Mouse (Mus musculus) kidney, embryonic 14.5 days (tissue): ENCODE measurements around the gene Adgrl2. TPM values are rescaled to one million over a fixed set of nuclear protein-coding genes. Genes with fewer than 3 reads are reported as not detected.

ENCODE experiments used
- ATAC-seq: fragments of 200-750 bp; cut with Nextera tagmentation; 2 replicates; pipeline ENCODE4 v1.8.0; 2017; ENCODE audit warnings: moderate number of reproducible peaks, mild to moderate bottlenecking, moderate TSS enrichment, moderate library complexity; ENCODE audit not compliant: low FRiP score, low TSS enrichment
- H3K27ac ChIP-seq: fragments of 300-500 bp; sonication (generic); 2 replicates; pipeline ENCODE4 v1.5.1; 2014; ENCODE audit warnings: low read depth, mild to moderate bottlenecking, low read length, moderate library complexity, mixed read lengths
- H3K27me3 ChIP-seq: fragments of 300-500 bp; sonication (generic); 2 replicates; pipeline ENCODE4 v1.6.1; 2014; ENCODE audit warnings: mild to moderate bottlenecking, low read length; ENCODE audit not compliant: control insufficient read depth, insufficient read depth
- H3K36me3 ChIP-seq: fragments of 300-500 bp; sonication (generic); 2 replicates; pipeline ENCODE4 v1.6.1; 2014; ENCODE audit warnings: low read length, mixed read lengths; ENCODE audit not compliant: control insufficient read depth, insufficient read depth
- H3K4me1 ChIP-seq: fragments of 300-500 bp; sonication (generic); 2 replicates; pipeline ENCODE4 v1.6.1; 2014; ENCODE audit warnings: low read length, mixed read lengths; ENCODE audit not compliant: control insufficient read depth, insufficient read depth
- H3K4me2 ChIP-seq: fragments of 300-500 bp; sonication (generic); replicated peaks from 2 replicates; pipeline ENCODE4 v1.6.1; 2014; ENCODE audit warnings: low read depth, mild to moderate bottlenecking, low read length
- H3K4me3 ChIP-seq: fragments of 300-500 bp; sonication (generic); 2 replicates; pipeline ENCODE4 v1.5.1; 2014; ENCODE audit warnings: mild to moderate bottlenecking, low read length
- H3K9ac ChIP-seq: fragments of 300-500 bp; sonication (generic); 2 replicates; pipeline ENCODE4 v1.6.1; 2014; ENCODE audit warnings: low read depth, mild to moderate bottlenecking, low read length, moderate library complexity
- H3K9me3 ChIP-seq: fragments of 300-500 bp; sonication (generic); 2 replicates; pipeline ENCODE4 v1.6.1; 2016; ENCODE audit warnings: low read length; ENCODE audit not compliant: control insufficient read depth
- WGBS: fragments of 180-500 bp; shearing (Covaris S2); extraction: QIAGEN DNeasy Blood & Tissue Kit; methylation state at CpG from one replicate; pipeline ENCODE4 v1.1.7; 2014; 5-methylcytosine and 5-hydroxymethylcytosine counted together
- polyA plus RNA-seq: library from polyadenylated mRNA; unstranded; fragments of >200 nt; fragmentation: Nextera tagmentation; extraction: Ambion mirVana; gene quantifications from 2 replicates; pipeline ENCODE4 v1.2.1, GENCODE M21; 2014

Gene Adgrl2
- polyA plus RNA-seq, 1 experiment from 2014 or later: 105 TPM

DNA sequence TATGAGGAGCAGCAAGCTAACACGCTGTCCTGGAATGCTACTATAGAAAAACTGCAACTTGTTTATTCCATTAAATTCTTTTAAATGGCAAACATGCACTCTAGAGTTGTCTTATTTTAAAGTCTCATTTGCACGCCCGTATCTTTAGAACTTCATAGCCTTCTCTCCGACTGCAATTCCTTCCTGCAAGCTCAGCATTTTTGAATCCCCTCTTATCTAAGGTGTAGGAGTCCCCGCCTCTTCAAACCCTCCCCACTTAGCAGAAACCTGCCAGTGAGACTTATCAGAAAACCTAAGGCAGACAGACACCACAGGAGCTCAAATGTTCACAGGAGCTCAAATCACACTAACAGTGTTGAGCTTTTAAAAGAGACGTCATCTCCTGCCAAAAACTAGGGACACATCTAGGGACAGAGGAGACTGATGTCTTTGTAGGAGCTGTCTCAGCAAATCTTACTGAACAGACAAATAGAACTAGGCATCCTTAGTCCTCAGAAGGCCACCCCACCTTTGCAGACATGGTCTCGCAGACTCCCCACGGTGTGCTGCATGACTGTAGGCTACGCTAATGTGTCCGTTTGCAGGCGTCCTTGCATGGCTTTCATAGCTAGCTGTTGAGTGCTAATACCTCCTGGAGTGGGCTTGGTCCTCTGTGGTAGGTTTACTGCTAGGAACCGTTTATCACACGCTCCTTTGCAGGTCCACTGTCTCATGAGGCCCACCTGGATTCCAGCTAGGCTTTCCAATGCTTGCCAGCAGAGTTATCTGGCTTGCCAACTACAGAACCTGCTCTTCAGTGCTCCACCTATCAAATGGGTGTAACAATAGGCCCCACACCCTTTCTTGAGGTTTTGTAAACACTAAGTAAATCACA, 84.2 kb downstream of the Adgrl2 start:
- WGBS: 72% methylated on average over 13 of the region's 13 CpGs
- no peak overlapping the region for H3K4me2 ChIP-seq
- peaks cover 14% of the 10 kb centered on the region for H3K4me1 ChIP-seq
- H3K9me3 ChIP-seq: no peaks in the 10 kb centered on the region
- H3K27ac ChIP-seq: no peak overlapping the region
- no peaks in the 10 kb centered on the region for H3K36me3 ChIP-seq
- ATAC-seq: no peak
- no peaks in the 10 kb centered on the region for H3K27me3 ChIP-seq
- no peak overlapping the region for H3K4me3 ChIP-seq
- H3K9ac ChIP-seq: no peak overlapping the region

DNA sequence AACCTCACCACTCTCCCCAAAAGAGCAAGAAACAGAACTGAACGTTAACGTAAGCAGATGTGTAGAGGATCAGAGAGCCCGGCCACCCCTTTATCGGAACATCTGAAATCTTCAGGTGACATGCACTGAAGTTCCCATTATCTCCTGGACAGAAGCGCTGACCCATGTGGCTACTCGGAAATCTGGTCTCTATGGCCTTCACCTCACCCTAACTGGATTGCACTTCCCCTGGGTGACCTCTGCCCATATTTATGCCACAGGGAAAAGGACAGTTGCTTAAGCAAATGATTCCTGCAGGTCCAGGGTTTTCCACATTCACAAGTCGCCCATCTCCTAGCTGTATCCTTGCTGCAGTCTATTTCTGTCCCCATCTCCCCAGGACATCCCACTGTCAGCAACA, 84.9 kb downstream of the Adgrl2 start:
- Histone ChIP-seq H3K9me3 (no peaks in the 10 kb centered on the region), H3K4me1 (peaks cover 15% of the 10 kb centered on the region), H3K27ac (no peak overlapping the region), H3K27me3 (no peaks in the 10 kb centered on the region), H3K9ac (no peak overlapping the region), H3K36me3 (no peaks in the 10 kb centered on the region), H3K4me3 (no peak overlapping the region), H3K4me2 (no peak overlapping the region)
- 60% methylated on average over 7 of the region's 7 CpGs for WGBS
- ATAC-seq: no peak

DNA sequence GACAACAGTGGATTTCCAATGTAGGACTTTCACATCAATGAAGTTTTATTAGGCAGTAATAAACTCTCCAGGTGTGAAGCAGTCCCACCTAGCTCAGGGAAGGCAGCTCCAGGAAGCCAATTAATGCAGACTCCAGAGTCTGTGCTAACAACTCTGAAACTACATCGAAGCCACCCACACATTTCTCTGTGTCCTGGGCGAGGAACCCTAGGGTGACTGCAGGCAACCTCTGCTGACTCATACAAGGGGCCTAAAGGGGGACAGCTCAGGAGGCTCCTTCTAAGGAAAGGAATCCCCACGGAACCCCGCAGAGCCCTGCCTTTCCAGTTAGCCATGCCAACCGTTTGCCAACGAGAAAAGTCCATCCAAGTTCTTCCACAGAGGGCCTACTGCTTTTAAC, 90.5 kb downstream of the Adgrl2 start:
- H3K4me3 ChIP-seq: no peak overlapping the region
- no peaks in the 10 kb centered on the region; the same call in 1 of the 2 replicates for H3K36me3 ChIP-seq
- H3K4me2 ChIP-seq: no peak overlapping the region
- WGBS: 28% methylated on average over 6 of the region's 6 CpGs
- H3K27ac ChIP-seq: no peak overlapping the region
- ATAC-seq: no peak
- peaks cover 38% of the 10 kb centered on the region for H3K4me1 ChIP-seq
- no peaks in the 10 kb centered on the region for H3K27me3 ChIP-seq
- no peak overlapping the region for H3K9ac ChIP-seq
- H3K9me3 ChIP-seq: no peaks in the 10 kb centered on the region

DNA sequence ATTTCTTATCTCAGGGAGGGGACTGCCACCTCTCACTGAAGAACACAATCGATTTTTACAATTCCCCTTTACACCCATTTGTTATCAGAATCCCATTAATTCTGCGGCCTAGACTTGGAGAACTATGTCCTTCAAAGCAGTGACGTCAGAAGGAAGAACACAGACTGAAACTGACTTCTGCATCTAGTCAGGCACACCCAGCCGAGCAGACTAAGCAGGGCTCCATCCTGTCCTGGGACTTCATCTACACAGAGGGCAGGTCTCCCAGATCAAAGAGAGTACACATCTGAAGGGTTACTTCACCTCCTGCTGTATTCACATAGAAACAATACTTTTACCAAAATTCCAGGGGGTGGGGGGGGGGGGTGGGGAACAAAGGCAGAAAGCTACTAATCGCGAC, 90.9 kb downstream of the Adgrl2 start:
- no peaks in the 10 kb centered on the region for H3K9me3 ChIP-seq
- H3K9ac ChIP-seq: no peak overlapping the region
- no peak overlapping the region for H3K27ac ChIP-seq
- H3K27me3 ChIP-seq: no peaks in the 10 kb centered on the region
- H3K4me3 ChIP-seq: no peak overlapping the region
- H3K36me3 ChIP-seq: no peaks in the 10 kb centered on the region; the same call in 1 of the 2 replicates
- no peak overlapping the region for H3K4me2 ChIP-seq
- no peak for ATAC-seq
- 33% methylated on average over 6 of the region's 6 CpGs for WGBS
- H3K4me1 ChIP-seq: peaks cover 38% of the 10 kb centered on the region

DNA sequence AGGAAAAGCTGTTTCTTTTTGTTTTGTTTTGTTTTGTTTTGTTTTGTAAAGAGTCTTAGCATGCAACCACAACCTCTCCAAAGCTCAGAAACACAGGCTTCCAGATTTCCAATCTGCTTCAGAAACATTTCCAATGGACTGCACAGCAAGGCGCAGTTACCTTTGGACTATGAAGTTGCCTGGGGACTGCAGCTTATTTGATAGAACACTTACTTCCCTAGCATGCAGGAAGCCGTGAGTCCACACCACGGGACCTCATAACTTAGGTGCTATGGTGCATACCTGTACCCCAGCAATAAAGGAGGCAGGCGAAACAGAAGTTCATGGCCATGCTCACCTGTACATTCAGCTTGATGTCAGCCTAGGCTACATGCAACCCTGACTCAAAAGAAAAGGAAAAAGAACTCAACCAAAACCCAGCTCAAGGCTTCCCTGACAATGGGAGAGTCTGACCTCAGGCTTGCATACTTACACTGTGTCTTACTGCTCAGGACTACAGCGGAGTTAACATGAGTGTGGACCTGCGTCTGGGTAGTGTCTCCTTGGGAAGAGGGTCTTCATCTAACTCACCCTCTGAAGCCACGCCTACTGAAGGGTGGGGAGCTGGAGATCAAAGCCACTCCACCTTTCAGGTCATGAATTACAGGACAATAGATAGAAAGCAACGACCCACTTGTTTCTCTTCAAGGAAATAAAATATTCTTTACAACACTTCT, 91.7 kb downstream of the Adgrl2 start:
- no peak for ATAC-seq
- WGBS: 60% methylated on average over 8 of the region's 8 CpGs

DNA sequence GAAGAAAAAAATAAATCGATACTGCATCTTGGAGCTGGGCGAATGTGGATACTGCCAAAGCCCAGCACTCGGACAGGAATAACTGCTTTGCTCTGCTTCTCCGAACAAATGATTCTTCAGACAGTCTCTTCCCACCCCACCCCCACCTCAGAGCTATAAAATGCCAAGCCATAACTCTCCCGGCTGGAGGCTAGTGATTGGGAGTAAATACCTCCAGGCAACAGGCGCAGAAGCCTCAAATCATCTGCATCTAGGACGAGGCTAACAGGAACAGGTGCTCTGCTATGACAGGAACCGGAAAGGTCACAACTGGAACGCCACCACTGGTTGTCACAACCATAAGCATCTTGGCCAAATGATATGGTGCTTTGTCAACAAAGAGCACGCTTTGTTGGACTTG, 94.1 kb downstream of the Adgrl2 start:
- Histone ChIP-seq H3K36me3 (no peaks in the 10 kb centered on the region; the same call in 1 of the 2 replicates), H3K27me3 (no peaks in the 10 kb centered on the region), H3K9ac (no peak overlapping the region), H3K9me3 (no peaks in the 10 kb centered on the region), H3K4me3 (no peak overlapping the region), H3K4me1 (peaks cover 35% of the 10 kb centered on the region), H3K4me2 (no peak overlapping the region), H3K27ac (no peak overlapping the region)
- 34% methylated on average over 10 of the region's 10 CpGs for WGBS
- ATAC-seq: no peak

More for the DNA sequence above, 91.7 kb downstream of the Adgrl2 start:
- no peak overlapping the region for H3K27ac ChIP-seq
- H3K36me3 ChIP-seq: no peaks in the 10 kb centered on the region; the same call in 1 of the 2 replicates
- no peaks in the 10 kb centered on the region for H3K27me3 ChIP-seq
- H3K4me2 ChIP-seq: no peak overlapping the region
- H3K4me3 ChIP-seq: no peak overlapping the region
- peaks cover 38% of the 10 kb centered on the region for H3K4me1 ChIP-seq
- H3K9ac ChIP-seq: no peak overlapping the region
- H3K9me3 ChIP-seq: no peaks in the 10 kb centered on the region

DNA sequence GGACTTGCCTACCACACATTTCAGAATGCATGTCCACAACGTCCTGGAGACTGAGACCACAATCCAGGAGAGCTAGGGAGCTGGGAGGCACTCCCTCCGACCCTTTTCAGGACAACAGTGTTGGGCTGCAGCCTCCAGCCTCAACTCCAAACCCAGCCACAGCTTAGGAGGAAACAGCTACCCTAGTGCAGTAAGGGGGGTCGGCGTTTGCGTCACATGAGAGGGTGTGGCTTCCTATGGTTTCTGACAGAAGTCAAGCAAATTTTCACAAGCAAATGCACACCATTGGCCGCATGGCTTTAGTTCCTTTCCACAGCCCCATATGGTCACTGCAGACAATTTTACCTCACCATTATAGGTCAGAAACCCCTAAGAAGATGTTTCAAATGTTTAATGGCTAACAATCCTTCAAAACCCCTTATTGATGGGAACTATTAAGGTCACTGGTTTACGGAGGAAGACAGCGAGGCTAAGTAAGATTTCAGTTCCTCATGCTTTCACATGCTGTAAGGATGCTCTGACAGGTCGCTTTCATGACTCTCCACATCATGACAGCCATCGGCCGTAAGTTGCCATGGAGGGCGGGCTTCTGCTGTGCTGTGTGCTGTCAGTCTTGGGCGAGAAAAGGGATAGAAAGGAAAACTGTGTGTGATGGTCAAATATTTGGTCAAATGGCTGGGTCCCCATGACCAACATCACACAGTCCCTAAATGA, 94.8 kb downstream of the Adgrl2 start:
- Histone ChIP-seq H3K27ac (no peak overlapping the region), H3K4me2 (no peak overlapping the region), H3K9me3 (no peaks in the 10 kb centered on the region), H3K27me3 (no peaks in the 10 kb centered on the region), H3K36me3 (no peaks in the 10 kb centered on the region; the same call in 1 of the 2 replicates), H3K4me3 (no peak overlapping the region), H3K9ac (no peak overlapping the region), H3K4me1 (peaks cover 35% of the 10 kb centered on the region)
- ATAC-seq: 0 out of 2 replicates have a peak, but pooled peaks have one; percentile 17
- WGBS: 79% methylated on average over 13 of the region's 13 CpGs

DNA sequence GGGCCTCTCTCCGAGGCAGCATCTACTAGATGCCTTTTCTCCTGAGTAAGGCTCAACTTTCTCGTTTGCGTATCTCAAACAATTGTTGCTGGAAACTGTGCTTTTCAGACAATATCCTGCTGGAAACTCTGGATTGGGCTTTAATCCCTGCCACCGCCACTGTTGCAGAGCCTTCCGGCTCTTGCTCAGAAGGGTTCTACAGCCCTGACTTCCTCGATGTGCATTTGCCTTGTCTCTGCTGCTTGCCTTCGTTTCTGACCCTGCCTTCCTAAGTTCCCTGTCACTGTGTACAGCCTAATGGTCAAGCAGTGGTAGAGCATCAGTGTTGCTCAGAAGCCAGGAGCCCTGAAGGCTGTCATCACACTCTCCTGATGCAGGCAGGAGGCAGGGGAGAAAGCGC, 95.5 kb downstream of the Adgrl2 start:
- Histone ChIP-seq H3K27ac (no peak overlapping the region), H3K4me3 (no peak overlapping the region), H3K4me1 (peaks cover 29% of the 10 kb centered on the region), H3K9me3 (no peaks in the 10 kb centered on the region), H3K36me3 (peaks cover 6% of the 10 kb centered on the region; the same call in 1 of the 2 replicates), H3K4me2 (no peak overlapping the region), H3K27me3 (no peaks in the 10 kb centered on the region), H3K9ac (no peak overlapping the region)
- no peak for ATAC-seq
- 84% methylated on average over 8 of the region's 8 CpGs for WGBS
